Mouse (Mus musculus): ENCODE results near the gene Twnk.

The Twnk gene

GRCm38 (mm10) chr19:45003740-45004516 is 1.5 kb upstream of the Twnk start:
- DNase-seq (ENCODE audit: low spot score) = no peak

GRCm38 (mm10) chr19:45005957-45006712 is 672 bp downstream of the Twnk start, which contains the start of gene Mrpl43:
TSS of gene Mrpl43 (minus strand) at chr19:45006442.
- DNase-seq (ENCODE audit: low spot score) = peak; percentile 94

- no peak for DNase-seq (ENCODE audit: low spot score)
Measured at GRCm38 (mm10) chr19:45007021-45007420, 1.6 kb downstream of the Twnk start.

DNA sequence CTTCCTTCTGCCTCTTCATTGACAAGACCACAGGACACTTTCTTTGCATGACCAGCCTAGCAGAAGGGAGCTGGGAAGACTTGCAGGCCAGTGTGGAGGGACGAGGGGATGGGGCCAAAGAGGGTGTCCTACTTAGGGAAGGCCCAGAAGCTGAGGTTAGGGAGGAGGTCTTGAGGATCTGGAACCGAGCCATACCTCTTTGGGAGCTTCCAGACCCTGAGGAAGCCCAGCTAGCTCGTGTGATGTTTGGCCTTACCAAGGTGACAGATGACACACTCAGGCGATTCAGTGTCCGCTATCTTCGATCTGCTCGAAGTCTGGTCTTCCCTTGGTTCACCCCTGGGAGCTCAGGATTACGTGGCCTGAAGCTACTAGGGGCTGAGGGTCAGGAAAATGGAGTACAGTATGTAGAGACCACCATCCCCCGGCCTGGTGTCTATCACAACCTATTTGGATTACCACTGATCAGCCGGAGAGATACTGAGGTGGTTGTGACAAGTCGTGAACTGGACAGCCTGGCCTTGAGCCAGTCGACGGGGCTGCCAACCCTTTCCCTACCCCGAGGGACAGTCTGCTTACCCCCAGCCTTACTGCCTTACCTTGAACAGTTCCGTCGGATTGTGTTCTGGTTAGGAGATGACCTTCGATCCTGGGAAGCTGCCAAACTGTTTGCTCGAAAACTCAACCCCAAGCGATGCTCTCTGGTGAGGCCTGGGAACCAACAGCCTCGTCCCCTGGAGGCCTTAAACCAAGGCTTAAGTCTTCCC is 2.1 kb downstream of the Twnk start:
- no peak for DNase-seq (ENCODE audit: low spot score)

DNA sequence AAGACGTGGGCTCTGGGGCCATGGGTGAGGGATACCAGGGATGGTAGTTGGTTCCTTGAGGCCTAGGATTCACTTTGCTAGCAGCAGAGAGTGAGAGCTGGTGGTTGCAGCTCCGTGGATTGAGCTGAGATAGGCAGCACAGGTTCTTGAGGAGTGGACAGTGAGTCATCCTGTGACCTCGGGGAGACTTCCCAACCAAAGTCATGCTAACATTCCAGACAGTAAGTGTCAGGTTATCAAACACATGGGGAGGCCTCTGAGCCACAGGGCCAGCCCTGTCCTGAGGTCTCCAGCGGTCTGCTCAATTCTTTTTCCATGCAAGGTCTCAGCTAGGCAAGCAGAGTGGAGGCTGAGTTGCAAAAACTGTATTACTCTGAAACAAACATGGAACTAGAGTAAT is 5.2 kb downstream of the Twnk start:
- no peak for DNase-seq (ENCODE audit: low spot score)

- no peak for DNase-seq (ENCODE audit: low spot score)
Measured at GRCm38 (mm10) chr19:45012219-45012618, 6.8 kb downstream of the Twnk start.

- no peak for DNase-seq (ENCODE audit: low spot score)
Measured at GRCm38 (mm10) chr19:45012636-45013035, 7.2 kb downstream of the Twnk start.

DNA sequence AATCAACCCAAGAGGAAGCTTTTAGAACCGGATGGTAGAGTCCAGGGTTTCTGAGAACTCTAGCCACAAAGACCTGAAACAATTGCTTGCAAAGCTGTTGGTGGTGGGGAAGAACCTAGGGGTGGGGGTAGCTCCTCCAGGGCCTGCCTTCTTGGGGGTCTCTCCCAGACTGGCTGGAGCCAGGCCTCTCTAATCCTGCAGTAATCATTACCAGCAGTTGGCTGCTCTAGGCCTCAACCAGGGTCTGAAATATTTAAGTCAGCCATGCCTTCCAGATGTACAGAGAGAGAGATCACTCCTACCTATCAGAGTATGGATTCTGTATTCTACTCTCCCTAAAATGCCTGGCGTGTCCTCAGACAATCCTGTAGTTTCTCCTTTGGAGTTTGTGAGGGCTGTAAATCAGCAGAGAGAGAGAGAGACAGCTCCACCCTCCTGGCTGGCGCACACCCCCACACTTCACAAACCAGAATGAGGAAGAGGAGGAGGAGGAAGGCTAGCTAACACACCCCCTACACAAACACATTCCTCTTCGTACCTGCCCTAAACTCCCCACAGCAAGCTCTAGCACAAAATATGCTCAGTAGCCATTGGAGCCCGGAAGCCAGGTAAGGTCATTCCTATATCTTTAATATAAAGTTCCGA is 8.2 kb downstream of the Twnk start:
- no peak for DNase-seq (ENCODE audit: low spot score)

DNA sequence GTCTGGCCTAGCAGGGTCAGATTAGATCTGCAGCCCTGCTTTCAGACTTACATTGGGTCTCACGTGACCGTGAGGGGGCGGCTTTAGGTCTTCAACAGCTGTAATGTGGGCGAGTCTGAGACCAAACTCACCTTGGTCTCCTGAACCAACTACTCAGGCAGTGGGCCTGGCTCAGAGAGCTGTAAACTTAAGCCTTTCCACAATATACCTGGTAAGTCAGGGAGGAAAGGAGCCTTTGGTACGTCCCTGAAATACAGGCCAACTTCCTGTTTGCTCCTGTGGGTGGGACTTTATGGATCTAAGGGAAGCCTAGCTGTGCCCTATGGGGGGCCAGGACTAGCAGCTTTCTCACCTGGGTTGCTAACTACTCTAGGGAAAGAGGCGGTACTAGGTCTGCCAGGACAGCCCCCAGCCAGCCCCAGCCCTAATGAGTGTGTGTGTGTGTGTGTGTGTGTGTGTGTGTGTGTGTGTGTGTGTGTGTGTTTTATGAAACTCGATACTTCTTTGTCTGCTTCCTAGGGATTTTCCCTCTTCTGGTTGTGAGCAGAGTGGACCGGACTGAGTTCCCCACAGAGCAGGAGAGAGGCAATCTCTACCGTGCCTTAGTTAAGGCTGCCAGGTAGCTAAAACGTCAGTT is 9.0 kb downstream of the Twnk start, which contains the start of gene Lzts2:
TSS of gene Lzts2 (plus strand) at position 80 of the 637 bp plus-strand sequence.
- DNase-seq (ENCODE audit: low spot score) = no peak

DNA sequence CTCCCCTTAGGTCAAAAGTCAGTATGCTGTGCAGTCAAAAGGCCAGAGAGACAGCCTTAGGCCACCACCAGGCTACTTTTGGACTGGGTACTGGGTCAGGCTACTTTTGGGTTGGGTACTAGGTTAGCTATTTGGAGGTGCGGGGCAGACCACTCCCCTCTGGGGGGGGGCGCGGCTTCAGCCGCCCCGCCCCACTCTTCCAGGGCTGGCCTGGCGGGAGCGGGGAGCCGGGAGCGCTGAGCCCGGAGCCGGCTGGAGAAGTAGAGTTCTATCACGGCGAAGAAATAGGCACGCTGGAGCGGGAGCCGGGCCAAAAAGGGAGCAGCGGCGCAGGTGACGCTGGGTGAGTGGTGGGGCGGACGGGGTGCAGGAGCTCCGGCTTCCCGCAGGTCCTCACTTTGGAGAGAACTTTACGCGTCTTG is 9.5 kb downstream of the Twnk start:
- DNase-seq (ENCODE audit: low spot score) = no peak

- DNase-seq (ENCODE audit: low spot score) = peak; percentile 67
Measured at GRCm38 (mm10) chr19:45015518-45016281, 10.2 kb downstream of the Twnk start.

- DNase-seq (ENCODE audit: low spot score) = peak; percentile 84
Measured at GRCm38 (mm10) chr19:45016341-45017215, 11.1 kb downstream of the Twnk start.

DNA sequence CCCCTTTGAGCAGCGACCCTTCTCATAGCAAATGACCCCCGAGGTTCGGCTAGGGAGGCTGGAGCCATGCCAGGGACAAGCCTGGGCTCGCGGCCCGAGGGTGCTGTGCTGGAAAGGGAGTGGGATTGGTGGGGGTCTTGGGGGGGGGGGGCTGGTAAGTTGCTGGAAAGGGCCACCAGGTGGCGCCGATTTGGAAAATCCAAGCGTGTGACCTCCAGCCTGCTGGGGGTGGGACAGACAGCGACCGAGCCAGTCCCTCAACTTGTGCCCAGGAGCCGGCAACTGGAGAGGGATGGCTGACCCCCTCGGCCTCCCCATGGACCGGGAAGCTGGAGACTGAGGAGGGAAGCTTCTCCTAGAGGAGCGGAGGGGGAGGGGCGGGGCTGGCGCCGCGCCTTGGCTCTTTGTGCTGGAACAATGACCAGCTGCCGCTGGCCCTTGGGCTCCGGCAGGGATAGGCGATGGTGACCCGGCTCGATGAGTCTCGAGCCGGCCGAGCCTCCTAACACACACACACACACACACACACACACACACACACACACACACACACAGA is 11.8 kb downstream of the Twnk start:
- peak; percentile 83 for DNase-seq (ENCODE audit: low spot score)

GRCm38 (mm10) chr19:45017909-45018308 is 12.4 kb downstream of the Twnk start:
- DNase-seq (ENCODE audit: low spot score) = peak; percentile 85

GRCm38 (mm10) chr19:45018351-45018831 is 12.9 kb downstream of the Twnk start:
- no peak for DNase-seq (ENCODE audit: low spot score)

- no peak for DNase-seq (ENCODE audit: low spot score)
Measured at GRCm38 (mm10) chr19:45020348-45020747, 14.9 kb downstream of the Twnk start.

DNA sequence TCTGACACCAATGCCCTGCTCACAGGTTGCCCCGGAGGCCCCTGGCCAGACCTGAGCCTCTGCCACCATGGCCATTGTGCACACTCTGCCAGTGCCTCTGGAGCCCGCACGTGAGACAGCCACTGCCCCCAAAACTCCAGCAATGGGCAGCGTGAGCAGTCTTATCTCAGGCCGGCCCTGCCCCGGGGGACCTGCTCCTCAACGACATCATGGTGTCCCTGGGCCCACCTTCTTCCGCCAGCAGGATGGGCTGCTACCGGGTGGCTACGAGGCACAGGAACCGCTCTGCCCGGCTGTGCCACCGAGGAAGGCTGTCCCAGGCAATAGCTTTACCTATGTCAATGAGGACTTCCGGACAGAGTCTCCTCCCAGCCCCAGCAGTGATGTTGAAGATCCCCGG is 15.9 kb downstream of the Twnk start:
- no peak for DNase-seq (ENCODE audit: low spot score)

DNA sequence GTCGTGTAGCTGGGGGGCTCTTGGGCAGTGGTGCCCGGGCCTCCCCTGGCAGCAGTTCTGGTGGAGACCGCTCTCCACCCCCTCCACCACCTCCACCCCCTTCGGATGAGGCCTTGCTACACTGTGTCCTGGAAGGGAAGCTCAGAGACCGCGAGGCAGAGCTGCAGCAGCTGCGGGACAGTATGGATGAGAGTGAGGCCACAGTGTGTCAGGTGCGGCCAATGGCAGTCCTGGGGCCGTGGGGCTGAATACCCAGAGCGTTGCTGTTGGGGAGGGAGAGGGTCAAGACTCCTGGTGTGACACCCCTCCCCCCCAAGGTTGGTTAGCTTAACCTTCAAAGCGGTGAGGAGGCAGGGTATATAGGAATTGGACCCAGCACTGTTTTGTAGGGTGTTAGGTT is 18.5 kb downstream of the Twnk start:
- DNase-seq (ENCODE audit: low spot score) = peak; percentile 67

DNA sequence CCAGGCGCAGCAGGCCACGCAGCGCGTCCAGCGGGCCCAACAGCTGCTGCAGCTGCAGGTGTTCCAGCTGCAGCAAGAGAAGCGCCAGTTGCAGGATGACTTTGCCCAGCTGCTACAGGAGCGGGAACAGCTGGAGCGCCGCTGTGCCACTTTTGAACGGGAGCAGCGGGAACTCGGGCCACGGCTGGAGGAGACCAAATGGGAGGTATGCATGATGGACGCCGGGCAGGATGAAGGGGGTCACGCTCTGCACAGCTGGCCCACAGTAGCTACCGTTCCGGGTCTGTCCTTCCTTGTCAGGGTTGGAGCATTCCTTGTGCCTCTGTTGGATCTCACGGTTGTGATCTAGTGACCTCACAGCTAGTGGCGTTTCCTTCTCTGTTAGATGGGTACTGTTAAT is 19.3 kb downstream of the Twnk start:
- DNase-seq (ENCODE audit: low spot score) = no peak

All from testis, postnatal 14 days (tissue).